Mouse (Mus musculus): ENCODE measurements around the gene Ndel1. TPM values are rescaled to one million over a fixed set of nuclear protein-coding genes. Genes with fewer than 3 reads are reported as not detected.

Gene Ndel1
- total RNA-seq, 1 experiment from 2014 or later, result 67.1 TPM

- no peak for DNase-seq
These were observed 92.8 kb downstream of the Ndel1 start for GRCm38 (mm10) chr11:68778855-68779254.

GRCm38 (mm10) chr11:68777933-68778332 is 93.7 kb downstream of the Ndel1 start:
- DNase-seq, result peak; percentile 26

- no peak for DNase-seq
These were observed 95.5 kb downstream of the Ndel1 start for GRCm38 (mm10) chr11:68776147-68776655.

Other genes with a start within 250 kb of the Ndel1 start
- 34.4 and 36.0 TPM in 2 replicates for gene Myh10, start 180.3 kb downstream of the Ndel1 start, total RNA-seq (2021)
- gene Rnf222, start 16.7 kb upstream of the Ndel1 start, total RNA-seq (2021), result 0.15 TPM in 1 of 2 replicates, not detected in the other
- 1,094 and 1,263 TPM in 2 replicates for gene Rpl26, start 29.7 kb upstream of the Ndel1 start, total RNA-seq (2021)
- gene Odf4, start 55.2 kb upstream of the Ndel1 start, total RNA-seq (2021), result 0.30 and 0.45 TPM in 2 replicates
- 28.7 and 31.9 TPM in 2 replicates for gene Arhgef15, start 85.6 kb upstream of the Ndel1 start, total RNA-seq (2021)
- 54.6 and 55.8 TPM in 2 replicates for gene Slc25a35, start 96.3 kb upstream of the Ndel1 start, total RNA-seq (2021)
- 16.3 and 24.8 TPM in 2 replicates for gene Rangrf, start 103.3 kb upstream of the Ndel1 start, total RNA-seq (2021)
- 28.1 and 29.0 TPM in 2 replicates for gene Pfas, start 136.6 kb upstream of the Ndel1 start, total RNA-seq (2021)
- gene Ctc1, start 144.1 kb upstream of the Ndel1 start, total RNA-seq (2021), result 24.2 and 27.9 TPM in 2 replicates
- 17.1 and 18.8 TPM in 2 replicates for gene Aurkb, start 173.8 kb upstream of the Ndel1 start, total RNA-seq (2021)
- 19.2 and 20.6 TPM in 2 replicates for gene Borcs6, start 187.9 kb upstream of the Ndel1 start, total RNA-seq (2021)
- 12.0 and 12.3 TPM in 2 replicates for gene Tmem107, start 198.9 kb upstream of the Ndel1 start, total RNA-seq (2021)
- gene Vamp2, start 216.6 kb upstream of the Ndel1 start, total RNA-seq (2021), result 111 and 139 TPM in 2 replicates
- gene Per1, start 223.4 kb upstream of the Ndel1 start, total RNA-seq (2021), result 116 and 118 TPM in 2 replicates
- gene Hes7, start 248.5 kb upstream of the Ndel1 start, total RNA-seq (2021), result 0.37 TPM in 1 of 2 replicates, not detected in the other